Mouse (Mus musculus) midbrain, embryonic 10.5 days (tissue): ENCODE measurements at regions not wholly inside any gene's neighbourhood (a gene's known extent, or its start where the extent isn't known, plus 50 kb on each side); places are given as distances from the start of the nearest gene placed in this dataset.

Experiments used
- DNase-seq: peaks from one replicate; pipeline ENCODE4 v3.0.0-alpha.2; 2017; ENCODE audit warnings: low spot score
- H3K27ac ChIP-seq: fragments of 300-500 bp; sonication (generic); replicated peaks from 2 replicates; pipeline ENCODE4 v1.5.1; 2016; ENCODE audit warnings: mild to moderate bottlenecking
- H3K27me3 ChIP-seq: fragments of 300-500 bp; sonication (generic); 2 replicates; pipeline ENCODE4 v1.6.1; 2016; ENCODE audit warnings: low read depth, mild to moderate bottlenecking; ENCODE audit not compliant: poor library complexity, severe bottlenecking
- H3K36me3 ChIP-seq: fragments of 300-500 bp; sonication (generic); 2 replicates; pipeline ENCODE4 v1.6.1; 2016; ENCODE audit warnings: mild to moderate bottlenecking, moderate library complexity
- H3K4me1 ChIP-seq: fragments of 300-500 bp; sonication (generic); 2 replicates; pipeline ENCODE4 v1.6.1; 2016
- H3K4me3 ChIP-seq: fragments of 300-500 bp; sonication (generic); 2 replicates; pipeline ENCODE4 v1.5.1; 2016; ENCODE audit warnings: mild to moderate bottlenecking, moderate library complexity
- H3K9me3 ChIP-seq: fragments of 300-500 bp; sonication (generic); replicated peaks from 2 replicates; pipeline ENCODE4 v1.6.1; 2016; ENCODE audit warnings: mild to moderate bottlenecking
- WGBS: fragments of 180-500 bp; shearing (Covaris S2); methylation state at CpG from one replicate; pipeline ENCODE4 v1.1.7; 2016; 5-methylcytosine and 5-hydroxymethylcytosine counted together

GRCm38 (mm10) chr3:14381421-14381992 is 99.0 kb upstream of the Slc7a12 start:
- WGBS: 12% methylated on average over 18 of the region's 18 CpGs
- Histone ChIP-seq H3K27ac (peak overlapping the region; percentile 58; the same call in 1 of the 2 replicates), H3K27me3 (no peaks in the 10 kb centered on the region), H3K36me3 (no peaks in the 10 kb centered on the region), H3K4me1 (no peaks in the 10 kb centered on the region; the same call in 1 of the 2 replicates), H3K4me3 (peak overlapping the region; percentile 41), H3K9me3 (no peaks in the 10 kb centered on the region)
- peak; percentile 72 for DNase-seq

DNA sequence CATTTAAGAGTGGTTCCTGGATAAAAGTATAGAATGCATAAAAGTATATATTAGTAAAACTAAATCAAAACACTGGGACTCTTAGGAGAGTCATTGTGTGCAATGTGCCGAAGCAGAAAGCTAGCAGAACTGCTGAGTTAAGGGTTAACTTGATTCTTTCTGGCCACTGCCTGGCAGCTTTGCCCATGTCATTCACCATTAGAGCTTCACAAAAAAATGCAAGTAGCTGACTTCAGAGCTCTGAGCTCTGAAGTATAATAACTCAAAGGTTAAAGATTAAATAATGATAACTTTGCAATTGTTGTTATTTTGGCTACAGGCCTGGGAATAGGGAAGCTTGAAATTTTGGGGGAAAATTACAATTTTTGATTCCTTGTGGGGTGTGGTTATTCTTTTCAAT is 89.8 kb upstream of the Slc7a12 start:
- 86% methylated on average over 1 of the region's 1 CpGs for WGBS
- Histone ChIP-seq H3K36me3 (no peaks in the 10 kb centered on the region), H3K4me3 (no peak overlapping the region), H3K9me3 (no peaks in the 10 kb centered on the region), H3K4me1 (no peaks in the 10 kb centered on the region), H3K27me3 (no peaks in the 10 kb centered on the region), H3K27ac (no peak overlapping the region)
- no peak for DNase-seq

GRCm38 (mm10) chr3:14398676-14399075 is 81.8 kb upstream of the Slc7a12 start:
- H3K4me3 ChIP-seq: no peak overlapping the region
- no peaks in the 10 kb centered on the region for H3K4me1 ChIP-seq
- no peak overlapping the region for H3K27ac ChIP-seq
- DNase-seq: no peak
- H3K27me3 ChIP-seq: no peaks in the 10 kb centered on the region
- H3K36me3 ChIP-seq: no peaks in the 10 kb centered on the region
- 89% methylated on average over 3 of the region's 3 CpGs for WGBS
- H3K9me3 ChIP-seq: no peaks in the 10 kb centered on the region; the same call in 1 of the 2 replicates

DNA sequence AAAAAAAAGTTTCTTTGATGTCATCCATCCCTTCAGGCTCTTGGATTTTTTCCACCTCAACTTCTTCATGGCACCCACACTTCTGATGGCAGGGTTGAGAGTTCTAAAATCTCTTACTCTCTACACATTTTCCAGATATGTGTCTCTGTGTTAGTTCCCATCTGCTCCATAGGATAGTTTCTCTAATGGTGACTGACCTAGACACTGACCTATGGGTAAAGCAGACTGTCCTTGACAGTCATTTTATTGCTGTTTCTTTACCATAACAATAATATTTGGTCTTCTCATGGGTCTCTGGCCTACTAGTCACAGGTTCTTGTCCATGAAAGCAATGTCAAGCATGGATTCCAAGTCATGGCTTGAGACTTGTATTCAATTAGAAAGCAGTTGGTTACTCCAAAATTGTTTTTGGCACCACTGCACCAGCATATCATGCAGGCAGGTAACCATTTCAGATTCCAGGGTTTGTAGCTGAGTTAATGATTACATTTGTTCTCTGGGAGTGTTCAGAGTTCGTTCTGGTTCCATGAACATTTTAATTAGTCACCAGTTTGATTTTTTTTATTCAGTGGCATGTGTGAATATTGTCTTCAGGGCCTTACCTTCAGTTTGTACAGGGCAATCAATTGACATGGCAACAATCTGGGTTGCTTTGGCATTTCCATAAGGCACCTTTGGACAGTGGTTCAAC is 71.9 kb upstream of the Slc7a12 start:
- no peak overlapping the region for H3K27ac ChIP-seq
- no peaks in the 10 kb centered on the region for H3K36me3 ChIP-seq
- H3K4me3 ChIP-seq: no peak overlapping the region
- H3K4me1 ChIP-seq: no peaks in the 10 kb centered on the region
- no peaks in the 10 kb centered on the region for H3K9me3 ChIP-seq
- 84% methylated on average over 1 of the region's 1 CpGs for WGBS
- DNase-seq: no peak
- H3K27me3 ChIP-seq: no peaks in the 10 kb centered on the region
